Comparison of ENCODE assay signal across 8 mouse cellular contexts in genomic region chr3:79673082-79673481, GRCm38 (mm10). TPM values are rescaled to one million over a fixed set of nuclear protein-coding genes. Genes with fewer than 3 reads are reported as not detected.
A peak's percentile ranks its signal among the peaks of the same experiment; 100 is the strongest.
DNase-seq lines count a peak whose midpoint lies in the region; ATAC-seq lines count a peak whose summit lies in the region.

No protein-coding gene starts in this region.

- peak; percentile 83 for ATAC-seq in megakaryocyte progenitor cell, adult 5-6 weeks (replicated peaks; ENCODE audit: poor library complexity)

- DNase-seq in left cerebral cortex, adult 11 months (ENCODE audit: low spot score), result peak; percentile 22
- DNase-seq in left cerebral cortex, adult 8-10 months (ENCODE audit: low spot score in 2 of 2), result no peak
- DNase-seq in Muller cell, postnatal 12 days (ENCODE audit: inconsistent ontology term), result peak; percentile 42
- peak; percentile 64 for DNase-seq in cerebellum, adult 9-10 months
- peak; percentile 25 to 91 for DNase-seq in frontal cortex, adult 2 months (ENCODE audit: extremely low spot score in 1 of 2, low spot score in 1 of 2)
- peak; percentile 30 to 68 for DNase-seq in layer of hippocampus, adult 8-10 months (ENCODE audit: low spot score in 2 of 2)
- peak; percentile 46 for DNase-seq in testis, postnatal 14 days (ENCODE audit: low spot score)

RNA-seq across cellular contexts. Expression of gene Etfdh, which starts 43.8 kb away (rescaled TPM):
- 10 to 100 TPM; 23.1 to 28.2 (median 25.4) TPM for total RNA-seq in left cerebral cortex, adult 8-10 months (2022)
- polyA plus RNA-seq in frontal cortex, adult 2 months (2012; rRNA removed), result 26.8 and 29.2 TPM in 2 replicates
- 10 to 100 TPM; 27.4 to 33.7 (median 29.9) TPM for total RNA-seq in layer of hippocampus, adult 8-10 months (2022)
- 40.3 and 42.5 TPM in 2 replicates for total RNA-seq in megakaryocyte progenitor cell, adult 5-6 weeks (2015)
- total RNA-seq in megakaryocyte progenitor cell, adult 5-6 weeks (2017), result 60.0 and 73.8 TPM in 2 replicates

RNA-seq across cellular contexts. Expression of gene 4930579G24Rik, which starts 44.2 kb away (rescaled TPM):
- total RNA-seq in left cerebral cortex, adult 8-10 months (2022), result 1 to 10 TPM; 1.1 to 1.4 (median 1.2) TPM
- polyA plus RNA-seq in frontal cortex, adult 2 months (2012; rRNA removed), result 1.9 and 2.2 TPM in 2 replicates
- total RNA-seq in layer of hippocampus, adult 8-10 months (2022), result 1 to 10 TPM; 1.1 to 1.5 (median 1.3) TPM
- 38.3 and 42.3 TPM in 2 replicates for total RNA-seq in megakaryocyte progenitor cell, adult 5-6 weeks (2015)
- total RNA-seq in megakaryocyte progenitor cell, adult 5-6 weeks (2017), result 14.4 and 15.7 TPM in 2 replicates

Comparison
In these comparisons a context has a peak if more than half of its experiments do, and no peak if none do; other contexts are left out.
1. DNase-seq: peak in left cerebral cortex, adult 11 months (single experiment), Muller cell, postnatal 12 days (single experiment), cerebellum, adult 9-10 months (single experiment), frontal cortex, adult 2 months (2 of 2), layer of hippocampus, adult 8-10 months (2 of 2) and testis, postnatal 14 days (single experiment); none in left cerebral cortex, adult 8-10 months (0 of 2).
2. RNA of gene 4930579G24Rik, which starts 44.2 kb away (total RNA-seq): 14.4 to 42.3 TPM in megakaryocyte progenitor cell, adult 5-6 weeks; 1.1 to 1.4 TPM in left cerebral cortex, adult 8-10 months and 1.1 to 1.5 TPM in layer of hippocampus, adult 8-10 months; every median in the first group is over 4 times any median in the second.